Mouse (Mus musculus) v-Abl transformed pro-B cells (cell line): ENCODE data around the gene Evx1.

ENCODE experiments used
- in situ Hi-C, 2 experiments: fragments of 400-800 bp; cut with MboI; formaldehyde crosslinking; loops; one replicate each; pipeline ENCODE4 v1.15.1; 2025; ENCODE audit not compliant: unreplicated experiment in 2 of 2

The Evx1 gene

GRCm38 (mm10) chr6:52313391-52314303 is at the start of gene Evx1:
Gene Evx1 (plus strand): TSS chr6:52313498.
- in situ Hi-C loops = no loop called here

GRCm38 (mm10) chr6:52264106-52264790 is 49.0 kb upstream of the Evx1 start:
- in situ Hi-C loops = loop anchor here in 1 of 2 experiments (25.0 kb wide), 1 partner anchor 1948 kb away; no protein-coding TSS in a partner anchor

- in situ Hi-C loops = loop anchor here in 1 of 2 experiments (25.0 kb wide), 1 partner anchor 1947 kb away; no protein-coding TSS in a partner anchor
Observed at GRCm38 (mm10) chr6:52265306-52265912, 47.9 kb upstream of the Evx1 start.

- in situ Hi-C loops = loop anchor here in 1 of 2 experiments (25.0 kb wide), 1 partner anchor 1946 kb away; no protein-coding TSS in a partner anchor
Observed at GRCm38 (mm10) chr6:52265913-52266665, 47.2 kb upstream of the Evx1 start.

GRCm38 (mm10) chr6:52266666-52266985 is 46.7 kb upstream of the Evx1 start:
- in situ Hi-C loops = loop anchor here in 1 of 2 experiments (25.0 kb wide), 1 partner anchor 1946 kb away; no protein-coding TSS in a partner anchor

- in situ Hi-C loops = loop anchor here in 1 of 2 experiments (25.0 kb wide), 1 partner anchor 1945 kb away; no protein-coding TSS in a partner anchor
Observed at GRCm38 (mm10) chr6:52267221-52267620, 46.1 kb upstream of the Evx1 start.

GRCm38 (mm10) chr6:52267691-52268090 is 45.6 kb upstream of the Evx1 start:
- in situ Hi-C loops = loop anchor here in 1 of 2 experiments (25.0 kb wide), 1 partner anchor 1945 kb away; no protein-coding TSS in a partner anchor

- in situ Hi-C loops = loop anchor here in 1 of 2 experiments (25.0 kb wide), 1 partner anchor 1944 kb away; no protein-coding TSS in a partner anchor
Observed at GRCm38 (mm10) chr6:52268341-52268740, 45.0 kb upstream of the Evx1 start.

GRCm38 (mm10) chr6:52268756-52269155 is 44.5 kb upstream of the Evx1 start:
- in situ Hi-C loops = loop anchor here in 1 of 2 experiments (25.0 kb wide), 1 partner anchor 1944 kb away; no protein-coding TSS in a partner anchor

GRCm38 (mm10) chr6:52270494-52271480 is 42.5 kb upstream of the Evx1 start:
- in situ Hi-C loops = loop anchor here in 1 of 2 experiments (25.0 kb wide), 1 partner anchor 1942 kb away; no protein-coding TSS in a partner anchor

- in situ Hi-C loops = loop anchor here in 1 of 2 experiments (25.0 kb wide), 1 partner anchor 1939 kb away; no protein-coding TSS in a partner anchor
Observed at GRCm38 (mm10) chr6:52272766-52273655, 40.3 kb upstream of the Evx1 start.

- in situ Hi-C loops = loop anchor here in 1 of 2 experiments (25.0 kb wide), 1 partner anchor 1939 kb away; no protein-coding TSS in a partner anchor
Observed at GRCm38 (mm10) chr6:52273656-52274280, 39.5 kb upstream of the Evx1 start.

GRCm38 (mm10) chr6:52274576-52274975 is 38.7 kb upstream of the Evx1 start:
- in situ Hi-C loops = loop anchor here in 1 of 2 experiments (25.0 kb wide), 1 partner anchor 1938 kb away; no protein-coding TSS in a partner anchor

GRCm38 (mm10) chr6:52275563-52276280 is 37.6 kb upstream of the Evx1 start:
- in situ Hi-C loops = no loop called here

GRCm38 (mm10) chr6:52276382-52276781 is 36.9 kb upstream of the Evx1 start:
- in situ Hi-C loops = no loop called here

- in situ Hi-C loops = no loop called here
Observed at GRCm38 (mm10) chr6:52276920-52277319, 36.4 kb upstream of the Evx1 start.
